Mouse (Mus musculus) C2C12 (cell line): ENCODE measurements around the gene Atxn1.

Experiments used
- CEBPB ChIP-seq: IDR thresholded peaks from one replicate; pipeline ENCODE4 v1.6.1; 2011; ENCODE audit warnings: low read depth, mild to moderate bottlenecking, control low read depth, moderate library complexity
- CTCF ChIP-seq: IDR thresholded peaks from one replicate; pipeline ENCODE4 v1.5.1; 2011; ENCODE audit not compliant: control insufficient read depth, insufficient read depth, insufficient read length
- MAX ChIP-seq: IDR thresholded peaks from one replicate; pipeline ENCODE4 v1.6.1; 2011; ENCODE audit warnings: mild to moderate bottlenecking, control low read depth
- MYOG ChIP-seq: IDR thresholded peaks from one replicate; pipeline ENCODE4 v1.6.1; 2011; ENCODE audit not compliant: control insufficient read depth, insufficient read length; ENCODE audit errors: extremely low read depth
- USF1 ChIP-seq: IDR thresholded peaks from one replicate; pipeline ENCODE4 v1.6.1; 2011; ENCODE audit warnings: low read depth, mild to moderate bottlenecking, control low read depth, moderate library complexity

DNA sequence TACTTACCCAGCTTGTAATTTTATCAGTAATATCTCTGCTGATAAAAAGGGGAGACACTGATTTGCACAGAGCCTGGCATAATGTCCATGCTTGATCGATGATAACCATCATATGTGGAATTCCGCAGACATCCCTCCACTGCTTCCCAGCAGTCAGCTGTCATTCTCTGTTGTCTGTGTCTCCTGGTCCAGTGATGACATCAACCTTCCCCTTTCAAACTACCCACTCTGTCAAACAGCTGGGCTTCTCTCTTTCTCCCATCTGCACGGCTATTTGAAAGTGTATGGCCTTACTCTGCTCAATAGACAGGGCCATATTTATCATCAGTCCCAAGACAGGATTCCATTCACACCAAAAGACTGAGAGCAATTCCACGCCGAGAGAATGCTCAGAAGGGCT, 387.4 kb downstream of the Atxn1 start:
- TF ChIP-seq CTCF (no peak), USF1 (no peak), MYOG (no peak), CEBPB (no peak), MAX (no peak)
